22 mouse cellular contexts compared by ENCODE assay signal in the genomic region with DNA sequence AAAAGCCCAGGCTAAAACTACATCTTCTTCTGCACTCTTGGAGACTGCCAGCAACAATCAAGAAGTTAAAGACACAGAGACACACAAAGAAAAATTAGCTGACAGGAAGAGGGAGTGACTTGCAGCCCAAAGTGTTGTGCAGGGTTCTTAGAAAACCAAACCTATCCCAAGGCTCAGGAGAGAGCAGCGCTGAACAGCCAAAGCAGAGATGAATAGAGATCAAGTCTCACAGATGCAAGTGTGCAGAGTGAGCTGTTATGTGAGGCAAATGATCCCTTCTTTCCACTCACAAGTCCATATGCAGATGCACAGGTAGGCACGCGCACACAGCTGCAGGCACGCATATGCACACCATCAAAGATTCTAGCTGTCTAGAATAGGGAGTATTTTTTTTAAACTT.
DNase-seq lines count a peak whose midpoint lies in the region; ATAC-seq lines count a peak whose summit lies in the region.
"Had no signal": no experiment of that assay in that cellular context is flagged by ENCODE, and none has a peak within 500 bp of the region (broad histone marks: within the 10 kb centered on the region; RNA-seq: fewer than 3 reads in every experiment).

No protein-coding gene starts in this region.

- no peak overlapping the region for H3K4me3 ChIP-seq in forebrain, embryonic 11.5 days (ENCODE audit: low read depth, low read length)
- no peak overlapping the region for H3K4me3 ChIP-seq in forebrain, embryonic 14.5 days (ENCODE audit: low read depth, low read length)
- H3K4me3 ChIP-seq in kidney, embryonic 15.5 days (replicated peaks) = no peak overlapping the region
- no peak overlapping the region for H3K4me3 ChIP-seq in embryonic facial prominence, embryonic 13.5 days
- H3K4me3 ChIP-seq in stomach, embryonic 14.5 days (ENCODE audit: low read depth, low read length) = no peak overlapping the region
- H3K4me3 ChIP-seq: forebrain, embryonic 10.5 days; hindbrain, embryonic 15.5 days; intestine, embryonic 15.5 days; limb, embryonic 15.5 days; liver, embryonic 15.5 days; lung, embryonic 15.5 days; megakaryocyte, embryonic 14.5 days; midbrain, embryonic 13.5 days had no signal

- H3K4me1 ChIP-seq in forebrain, embryonic 11.5 days (replicated peaks; ENCODE audit: control insufficient read depth, insufficient read depth, low read length) = peaks cover 2% of the 10 kb centered on the region; the same call in 1 of the 2 replicates
- H3K4me1 ChIP-seq in forebrain, embryonic 14.5 days (ENCODE audit: control insufficient read depth, insufficient read depth, low read length) = peaks cover 3% of the 10 kb centered on the region; the same call in 1 of the 2 replicates
- peaks cover 70% of the 10 kb centered on the region for H3K4me1 ChIP-seq in kidney, embryonic 15.5 days
- H3K4me1 ChIP-seq in embryonic facial prominence, embryonic 13.5 days = peaks cover 33% of the 10 kb centered on the region
- H3K4me1 ChIP-seq in stomach, embryonic 14.5 days (ENCODE audit: control insufficient read depth, insufficient read depth, low read length) = peaks cover 5% of the 10 kb centered on the region
- H3K4me1 ChIP-seq: hindbrain, embryonic 15.5 days; liver, embryonic 15.5 days; midbrain, embryonic 13.5 days had no signal

- no peaks in the 10 kb centered on the region for H3K9me3 ChIP-seq in forebrain, embryonic 11.5 days (ENCODE audit: control insufficient read depth, low read length)
- no peaks in the 10 kb centered on the region for H3K9me3 ChIP-seq in forebrain, embryonic 14.5 days (replicated peaks; ENCODE audit: control insufficient read depth, low read length)
- no peaks in the 10 kb centered on the region for H3K9me3 ChIP-seq in kidney, embryonic 15.5 days (replicated peaks)
- no peaks in the 10 kb centered on the region for H3K9me3 ChIP-seq in embryonic facial prominence, embryonic 13.5 days
- no peaks in the 10 kb centered on the region for H3K9me3 ChIP-seq in stomach, embryonic 14.5 days (ENCODE audit: control insufficient read depth, low read depth, low read length)
- H3K9me3 ChIP-seq: forebrain, embryonic 10.5 days; hindbrain, embryonic 15.5 days; intestine, embryonic 15.5 days; limb, embryonic 15.5 days; liver, embryonic 15.5 days; lung, embryonic 15.5 days; megakaryocyte, embryonic 14.5 days; midbrain, embryonic 13.5 days had no signal

- H3K27me3 ChIP-seq in forebrain, embryonic 11.5 days (ENCODE audit: control insufficient read depth, insufficient read depth, low read length) = no peaks in the 10 kb centered on the region
- H3K27me3 ChIP-seq in forebrain, embryonic 14.5 days (replicated peaks; ENCODE audit: control insufficient read depth, insufficient read depth, low read length) = no peaks in the 10 kb centered on the region
- H3K27me3 ChIP-seq in kidney, embryonic 15.5 days = no peaks in the 10 kb centered on the region
- no peaks in the 10 kb centered on the region for H3K27me3 ChIP-seq in embryonic facial prominence, embryonic 13.5 days
- no peaks in the 10 kb centered on the region for H3K27me3 ChIP-seq in stomach, embryonic 14.5 days (ENCODE audit: control insufficient read depth, insufficient read depth, low read length)
- H3K27me3 ChIP-seq: hindbrain, embryonic 15.5 days; intestine, embryonic 15.5 days; limb, embryonic 15.5 days; liver, embryonic 15.5 days; lung, embryonic 15.5 days; midbrain, embryonic 13.5 days had no signal

- H3K36me3 ChIP-seq in forebrain, embryonic 11.5 days (ENCODE audit: control insufficient read depth, insufficient read depth, low read length) = no peaks in the 10 kb centered on the region
- no peaks in the 10 kb centered on the region for H3K36me3 ChIP-seq in forebrain, embryonic 14.5 days (ENCODE audit: control insufficient read depth, insufficient read depth, low read length)
- H3K36me3 ChIP-seq in kidney, embryonic 15.5 days = no peaks in the 10 kb centered on the region
- H3K36me3 ChIP-seq in embryonic facial prominence, embryonic 13.5 days = no peaks in the 10 kb centered on the region
- no peaks in the 10 kb centered on the region for H3K36me3 ChIP-seq in stomach, embryonic 14.5 days (ENCODE audit: control insufficient read depth, insufficient read depth, low read length)
- H3K36me3 ChIP-seq: forebrain, embryonic 10.5 days; hindbrain, embryonic 15.5 days; intestine, embryonic 15.5 days; limb, embryonic 15.5 days; liver, embryonic 15.5 days; lung, embryonic 15.5 days; midbrain, embryonic 13.5 days had no signal

- no peak overlapping the region for H3K27ac ChIP-seq in forebrain, embryonic 11.5 days (ENCODE audit: low read depth, low read length)
- no peak overlapping the region for H3K27ac ChIP-seq in forebrain, embryonic 14.5 days (ENCODE audit: low read depth, low read length)
- H3K27ac ChIP-seq in kidney, embryonic 15.5 days = peak overlapping the region; percentile 75
- H3K27ac ChIP-seq in embryonic facial prominence, embryonic 13.5 days = peak overlapping the region; percentile 60
- peak overlapping the region; percentile 2; the same call in 1 of the 2 replicates for H3K27ac ChIP-seq in stomach, embryonic 14.5 days (ENCODE audit: low read length)
- H3K27ac ChIP-seq: forebrain, embryonic 10.5 days; hindbrain, embryonic 15.5 days; intestine, embryonic 15.5 days; limb, embryonic 15.5 days; liver, embryonic 15.5 days; lung, embryonic 15.5 days; midbrain, embryonic 13.5 days had no signal

- peak; percentile 9 for DNase-seq in forebrain, embryonic 11.5 days (ENCODE audit: low spot score)
- no peak for DNase-seq in forebrain, embryonic 14.5 days (ENCODE audit: low spot score)
- no peak for DNase-seq in kidney, adult 9 months
- DNase-seq in cerebellum, adult 11-12 months = no peak
- DNase-seq in cerebellum, adult 9-10 months = no peak
- DNase-seq: adrenal gland, postnatal 25 days; cerebellum, adult 9-11 months; gastrocnemius, postnatal 36 days; layer of hippocampus, adult 9-11 months; lung, postnatal 36 days; thymus, adult 2 months had no signal

- no peak overlapping the region for H3K9ac ChIP-seq in forebrain, embryonic 11.5 days (ENCODE audit: low read length)
- H3K9ac ChIP-seq in forebrain, embryonic 14.5 days (ENCODE audit: low read length) = no peak overlapping the region
- H3K9ac ChIP-seq in kidney, embryonic 15.5 days = no peak overlapping the region
- H3K9ac ChIP-seq in embryonic facial prominence, embryonic 13.5 days = no peak overlapping the region
- no peak overlapping the region for H3K9ac ChIP-seq in stomach, embryonic 14.5 days (replicated peaks; ENCODE audit: low read depth, low read length)
- H3K9ac ChIP-seq: hindbrain, embryonic 15.5 days; intestine, embryonic 15.5 days; limb, embryonic 15.5 days; liver, embryonic 15.5 days; lung, embryonic 15.5 days; midbrain, embryonic 13.5 days had no signal

- ATAC-seq in forebrain, embryonic 11.5 days (replicated peaks; ENCODE audit: low FRiP score) = no peak
- no peak for ATAC-seq in forebrain, embryonic 14.5 days
- ATAC-seq in kidney, embryonic 15.5 days (replicated peaks; ENCODE audit: low FRiP score) = no peak
- no peak for ATAC-seq in embryonic facial prominence, embryonic 13.5 days (ENCODE audit: insufficient number of reproducible peaks, insufficient read depth, low FRiP score, low TSS enrichment, low read depth)
- ATAC-seq in stomach, embryonic 14.5 days (ENCODE audit: insufficient number of reproducible peaks, insufficient read depth, low FRiP score, low read depth) = no peak
- ATAC-seq: intestine, embryonic 15.5 days; midbrain, embryonic 13.5 days had no signal

- WGBS in forebrain, embryonic 11.5 days = 95% methylated on average over 4 of the region's 4 CpGs
- 91% methylated on average over 4 of the region's 4 CpGs for WGBS in forebrain, embryonic 14.5 days
- 35% methylated on average over 4 of the region's 4 CpGs for whole genome bisulfite sequencing in kidney, embryonic 15.5 days
- WGBS in embryonic facial prominence, embryonic 13.5 days = 61% methylated on average over 4 of the region's 4 CpGs
- 44% methylated on average over 4 of the region's 4 CpGs for WGBS in stomach, embryonic 14.5 days

- H3K4me2 ChIP-seq in forebrain, embryonic 11.5 days (ENCODE audit: low read depth, low read length, severe bottlenecking) = no peak overlapping the region
- H3K4me2 ChIP-seq in forebrain, embryonic 14.5 days (ENCODE audit: low read length) = no peak overlapping the region
- no peak overlapping the region for H3K4me2 ChIP-seq in kidney, embryonic 15.5 days
- no peak overlapping the region for H3K4me2 ChIP-seq in embryonic facial prominence, embryonic 13.5 days
- no peak overlapping the region for H3K4me2 ChIP-seq in stomach, embryonic 14.5 days (replicated peaks; ENCODE audit: low read depth, low read length)
- H3K4me2 ChIP-seq: hindbrain, embryonic 15.5 days; intestine, embryonic 15.5 days; limb, embryonic 15.5 days; liver, embryonic 15.5 days; lung, embryonic 15.5 days; midbrain, embryonic 13.5 days had no signal

Comparison
In these comparisons a context has a peak if more than half of its experiments do, and no peak if none do; other contexts are left out.
1. H3K27ac ChIP-seq: peak in kidney, embryonic 15.5 days (single experiment), embryonic facial prominence, embryonic 13.5 days (single experiment) and stomach, embryonic 14.5 days (single experiment); none in forebrain, embryonic 11.5 days (single experiment) and forebrain, embryonic 14.5 days (single experiment).